Mouse (Mus musculus): Measurements from ENCODE around the gene Pbx2.

Pbx2 gene

GRCm38 (mm10) chr17:34629796-34630603 lies 38.9 kb downstream of the Pbx2 start:
- DNase-seq (ENCODE audit: low read depth), result peak; percentile 79

- peak; percentile 45 for DNase-seq (ENCODE audit: low read depth)
These were observed 39.8 kb downstream of the Pbx2 start for GRCm38 (mm10) chr17:34630761-34631301.

GRCm38 (mm10) chr17:34631647-34632046 lies 40.6 kb downstream of the Pbx2 start:
- no peak for DNase-seq (ENCODE audit: low read depth)

GRCm38 (mm10) chr17:34632261-34632691 lies 41.2 kb downstream of the Pbx2 start:
- peak; percentile 81 for DNase-seq (ENCODE audit: low read depth)

GRCm38 (mm10) chr17:34635671-34636070 lies 44.6 kb downstream of the Pbx2 start:
- no peak for DNase-seq (ENCODE audit: low read depth)

- no peak for DNase-seq (ENCODE audit: low read depth)
These were observed 46.4 kb downstream of the Pbx2 start for GRCm38 (mm10) chr17:34637459-34637858.

GRCm38 (mm10) chr17:34639461-34640255 lies 48.6 kb downstream of the Pbx2 start:
- DNase-seq (ENCODE audit: low read depth), result no peak

- DNase-seq (ENCODE audit: low read depth), result no peak
These were observed 49.9 kb downstream of the Pbx2 start for GRCm38 (mm10) chr17:34640778-34641601.

- no peak for DNase-seq (ENCODE audit: low read depth)
These were observed 50.9 kb downstream of the Pbx2 start for GRCm38 (mm10) chr17:34641945-34642344.

GRCm38 (mm10) chr17:34643379-34643778 lies 52.3 kb downstream of the Pbx2 start:
- DNase-seq (ENCODE audit: low read depth), result no peak

- no peak for DNase-seq (ENCODE audit: low read depth)
These were observed 52.9 kb downstream of the Pbx2 start for GRCm38 (mm10) chr17:34643944-34644343.

GRCm38 (mm10) chr17:34644608-34645007 lies 53.5 kb downstream of the Pbx2 start, which contains the start of gene Fkbpl:
Gene Fkbpl, plus strand, starts transcription at chr17:34644764.
- DNase-seq (ENCODE audit: low read depth), result peak; percentile 99

- DNase-seq (ENCODE audit: low read depth), result peak; percentile 28
These were observed 54.3 kb downstream of the Pbx2 start for GRCm38 (mm10) chr17:34645256-34645829.

GRCm38 (mm10) chr17:34645831-34646511 lies 54.9 kb downstream of the Pbx2 start:
- peak; percentile 32 for DNase-seq (ENCODE audit: low read depth)
